Mouse (Mus musculus) bone marrow, adult 2 months (tissue): Measurements from ENCODE around the gene Rbm39. TPM values are rescaled to one million over a fixed set of nuclear protein-coding genes. Genes with fewer than 3 reads are reported as not detected.

ENCODE experiments used
- H3K27ac ChIP-seq: fragments of 200-500 bp; 2 replicates; pipeline ENCODE4 v1.5.1; 2012; ENCODE audit warnings: low read depth, mild to moderate bottlenecking, control low read depth, inconsistent platforms, low read length; ENCODE audit not compliant: control insufficient read depth, poor library complexity, insufficient read depth
- H3K4me1 ChIP-seq: fragments of 200-500 bp; 2 replicates; pipeline ENCODE4 v1.6.1; 2011; ENCODE audit warnings: low read length; ENCODE audit not compliant: control insufficient read depth, insufficient read depth
- H3K4me3 ChIP-seq: fragments of 200-500 bp; replicated peaks from 2 replicates; pipeline ENCODE3; 2011; ENCODE audit warnings: mild to moderate bottlenecking, low read depth, low read length, control low read depth; ENCODE audit not compliant: control insufficient read depth
- CTCF ChIP-seq: fragments of 200-500 bp; IDR thresholded peaks from 2 replicates; pipeline ENCODE4 v1.5.1; 2011; ENCODE audit warnings: low read length, control low read depth; ENCODE audit not compliant: control insufficient read depth, insufficient read depth
- POLR2A ChIP-seq: fragments of 200-500 bp; IDR thresholded peaks from 2 replicates; pipeline ENCODE4 v1.6.1; 2011; ENCODE audit warnings: low read depth, mild to moderate bottlenecking, control low read depth, low read length, borderline replicate concordance; ENCODE audit not compliant: control insufficient read depth
- WGBS: fragments of 180-500 bp; shearing (Covaris S2); methylation state at CpG from one replicate; pipeline ENCODE4 v1.1.7; 2018; 5-methylcytosine and 5-hydroxymethylcytosine counted together
- polyA plus RNA-seq: library from polyadenylated mRNA; stranded (reverse); fragments of >200 nt; gene quantifications from 2 replicates; pipeline ENCODE4 v1.2.4, GENCODE M21; 2011; ENCODE audit warnings: low replicate concordance; ENCODE audit not compliant: missing spikeins, insufficient read depth, insufficient read length

The Rbm39 gene
- 221 and 329 TPM in 2 replicates for polyA plus RNA-seq

- TF ChIP-seq POLR2A: peak; percentile 92
- peak; percentile 60; the same call in 1 of the 2 replicates for TF ChIP-seq CTCF
- peak within 1 kb of the TSS; percentile 98 for H3K27ac ChIP-seq
- WGBS: under 1% methylated on average over 47 of the region's 47 CpGs
- peaks cover 2% of the 10 kb centered on the region for H3K4me1 ChIP-seq
- peak within 1 kb of the TSS; percentile 94 for H3K4me3 ChIP-seq
Observed at GRCm38 (mm10) chr2:156180094-156180821, at the start of gene Rbm39. Rbm39 (minus strand) TSS chr2:156180238.

- WGBS: 86% methylated on average over 1 of the region's 1 CpGs
- no peak overlapping the region for H3K4me3 ChIP-seq
- no peak overlapping the region for H3K27ac ChIP-seq
- no peak for TF ChIP-seq POLR2A
- no peak for TF ChIP-seq CTCF
- no peaks in the 10 kb centered on the region for H3K4me1 ChIP-seq
Observed at GRCm38 (mm10) chr2:156229171-156229570, 49.1 kb upstream of the Rbm39 start.

- TF ChIP-seq POLR2A: no peak
- TF ChIP-seq CTCF: no peak
- Histone ChIP-seq H3K4me3 (no peak overlapping the region), H3K27ac (no peak overlapping the region), H3K4me1 (no peaks in the 10 kb centered on the region)
- whole genome bisulfite sequencing: 93% methylated on average over 1 of the region's 1 CpGs
Observed at GRCm38 (mm10) chr2:156227689-156228088, 47.7 kb upstream of the Rbm39 start.

DNA sequence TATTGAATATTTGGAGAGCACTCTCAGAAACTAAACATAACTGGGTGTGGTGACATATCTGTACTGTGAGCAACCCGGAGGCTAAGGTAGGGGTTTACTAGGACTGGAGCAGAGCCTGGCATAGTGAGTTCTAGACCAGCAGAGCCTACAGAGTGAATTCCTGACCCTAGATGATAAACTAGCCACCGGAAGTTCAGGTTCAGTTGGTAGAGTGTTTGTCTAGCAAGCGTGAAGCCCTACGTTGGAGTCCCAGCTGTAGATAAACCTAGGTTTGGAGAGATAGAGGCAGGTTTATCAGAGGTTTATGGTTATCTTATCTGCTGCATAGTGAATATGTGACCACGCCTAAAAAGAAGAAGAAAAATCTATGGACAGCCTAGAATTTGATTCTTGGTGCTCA, 44.0 kb upstream of the Rbm39 start:
- Histone ChIP-seq H3K4me1 (no peaks in the 10 kb centered on the region), H3K27ac (no peak overlapping the region), H3K4me3 (no peak overlapping the region)
- TF ChIP-seq CTCF (no peak), POLR2A (no peak)
- WGBS: 62% methylated on average over 5 of the region's 5 CpGs

DNA sequence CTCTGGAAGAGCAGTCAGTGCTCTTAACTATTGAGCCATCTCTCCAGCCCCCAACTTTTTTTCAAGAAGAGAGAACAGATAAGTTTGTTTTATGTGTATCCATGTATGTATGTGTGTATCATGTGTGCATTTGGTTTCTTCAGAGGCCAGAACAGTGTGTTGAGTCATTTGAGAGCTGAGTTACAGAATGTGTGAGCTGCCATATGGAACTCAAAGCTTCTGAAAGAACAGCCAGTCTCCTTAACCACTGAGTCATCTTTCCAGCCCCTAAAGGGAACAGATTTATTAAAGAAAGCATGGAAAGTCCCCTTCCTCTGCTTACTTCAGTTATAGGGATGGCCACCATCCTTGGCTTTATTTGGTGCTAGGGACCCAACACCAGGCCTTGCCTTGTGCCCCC, 42.1 kb upstream of the Rbm39 start:
- no peak overlapping the region for H3K4me3 ChIP-seq
- no peaks in the 10 kb centered on the region for H3K4me1 ChIP-seq
- no peak for TF ChIP-seq CTCF
- TF ChIP-seq POLR2A: no peak
- H3K27ac ChIP-seq: no peak overlapping the region

DNA sequence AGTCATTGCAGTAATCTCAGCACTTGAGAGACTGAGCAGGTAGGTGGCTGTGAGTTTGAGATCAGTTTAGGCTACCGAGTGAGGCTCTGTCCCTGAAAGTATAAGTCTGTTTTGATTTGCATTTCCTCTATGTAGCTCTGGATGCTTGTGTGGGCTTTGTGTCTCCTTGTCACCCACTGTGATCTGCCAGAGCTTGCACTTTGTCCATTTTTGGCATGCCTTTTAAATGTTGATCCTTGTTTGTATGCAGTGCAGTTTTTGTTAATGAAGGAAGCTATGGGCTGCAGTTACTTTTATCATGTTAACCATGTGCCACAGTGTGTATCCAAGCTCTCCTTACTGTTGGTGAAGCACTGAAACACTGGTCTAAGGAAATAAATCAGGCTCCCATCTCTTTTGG, 37.7 kb upstream of the Rbm39 start:
- no peak for TF ChIP-seq POLR2A
- no peak for TF ChIP-seq CTCF
- 84% methylated on average over 1 of the region's 1 CpGs for WGBS
- Histone ChIP-seq H3K4me1 (no peaks in the 10 kb centered on the region), H3K4me3 (no peak overlapping the region), H3K27ac (no peak overlapping the region)

DNA sequence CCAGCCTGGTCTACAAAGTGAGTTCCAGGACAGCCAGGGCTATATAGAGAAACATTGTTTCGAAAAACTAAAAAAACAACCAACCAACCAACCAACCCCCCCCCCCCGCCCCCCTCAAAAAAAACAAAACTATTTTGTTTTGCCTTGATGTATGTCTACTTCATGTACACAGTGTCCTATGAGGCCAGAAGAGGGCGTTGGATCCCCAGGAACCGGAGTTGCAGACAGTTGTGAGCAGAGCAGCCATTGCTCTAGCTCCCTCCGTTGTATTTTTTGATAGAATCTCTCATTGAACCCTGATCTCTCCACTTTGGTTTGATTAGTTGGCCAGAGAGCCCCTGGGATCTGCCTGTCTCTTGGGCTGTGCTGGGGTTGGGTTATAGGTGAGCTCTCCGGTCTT, 23.9 kb upstream of the Rbm39 start:
- Histone ChIP-seq H3K27ac (no peak overlapping the region), H3K4me1 (no peaks in the 10 kb centered on the region; the same call in 1 of the 2 replicates), H3K4me3 (no peak overlapping the region)
- 79% methylated on average over 6 of the region's 6 CpGs for WGBS
- no peak for TF ChIP-seq POLR2A

GRCm38 (mm10) chr2:156202848-156203437, 22.9 kb upstream of the Rbm39 start:
- TF ChIP-seq POLR2A: no peak
- no peak for TF ChIP-seq CTCF
- H3K27ac ChIP-seq: no peak overlapping the region
- WGBS: 61% methylated on average over 3 of the region's 3 CpGs

More at GRCm38 (mm10) chr2:156202848-156203437, 22.9 kb upstream of the Rbm39 start:
- no peaks in the 10 kb centered on the region; the same call in 1 of the 2 replicates for H3K4me1 ChIP-seq
- H3K4me3 ChIP-seq: no peak overlapping the region
